Mouse (Mus musculus) ES-Bruce4 (cell line): ENCODE data around the gene Dnah11. TPM values are rescaled to one million over a fixed set of nuclear protein-coding genes. Genes with fewer than 3 reads are reported as not detected.
A peak's percentile ranks its signal among the peaks of the same experiment; 100 is the strongest.

Source experiments
- H3K27ac ChIP-seq: 2 replicates; pipeline ENCODE4 v1.5.1; 2012; ENCODE audit warnings: low read length, inconsistent platforms; ENCODE audit not compliant: insufficient read depth
- H3K27me3 ChIP-seq: 2 replicates; pipeline ENCODE4 v1.6.1; 2012; ENCODE audit warnings: mild to moderate bottlenecking, low read length, inconsistent platforms; ENCODE audit not compliant: control insufficient read depth, poor library complexity, insufficient read depth, severe bottlenecking
- H3K36me3 ChIP-seq: 2 replicates; pipeline ENCODE4 v1.6.1; 2012; ENCODE audit warnings: inconsistent platforms, mild to moderate bottlenecking, low read length, moderate library complexity; ENCODE audit not compliant: control insufficient read depth, poor library complexity, insufficient read depth, severe bottlenecking
- H3K4me1 ChIP-seq: one replicate; pipeline ENCODE4 v1.8.1; 2011; ENCODE audit warnings: low read length; ENCODE audit not compliant: control insufficient read depth, insufficient read depth
- H3K4me3 ChIP-seq: 2 replicates; pipeline ENCODE4 v1.5.1; 2011; ENCODE audit warnings: low read depth, mild to moderate bottlenecking, low read length
- H3K9ac ChIP-seq: 2 replicates; pipeline ENCODE4 v1.6.1; 2012; ENCODE audit warnings: low read depth, mild to moderate bottlenecking, inconsistent platforms; ENCODE audit not compliant: poor library complexity, severe bottlenecking
- H3K9me3 ChIP-seq: replicated peaks from 2 replicates; pipeline ENCODE4 v1.6.1; 2012; ENCODE audit warnings: mild to moderate bottlenecking, low read length, inconsistent platforms; ENCODE audit not compliant: control insufficient read depth, poor library complexity, insufficient read depth, severe bottlenecking
- CTCF ChIP-seq: IDR thresholded peaks from one replicate; pipeline ENCODE4 v1.8.1; 2011; ENCODE audit warnings: low read depth, low read length
- EP300 ChIP-seq: IDR thresholded peaks from 2 replicates; pipeline ENCODE4 v1.6.1; 2011; ENCODE audit warnings: low read depth, low read length; ENCODE audit not compliant: insufficient read depth
- POLR2A ChIP-seq: IDR thresholded peaks from one replicate; pipeline ENCODE4 v1.8.1; 2011; ENCODE audit warnings: low read length; ENCODE audit not compliant: insufficient read depth
- polyA plus RNA-seq: library from polyadenylated mRNA; stranded (reverse); fragments of >200 nt; gene quantifications from 2 replicates; pipeline ENCODE4 v1.2.4, GENCODE M21; 2011; ENCODE audit warnings: low read depth; ENCODE audit not compliant: missing spikeins, insufficient read depth, insufficient read length

The Dnah11 gene
- polyA plus RNA-seq, 1 experiment = 0.07 TPM

DNA sequence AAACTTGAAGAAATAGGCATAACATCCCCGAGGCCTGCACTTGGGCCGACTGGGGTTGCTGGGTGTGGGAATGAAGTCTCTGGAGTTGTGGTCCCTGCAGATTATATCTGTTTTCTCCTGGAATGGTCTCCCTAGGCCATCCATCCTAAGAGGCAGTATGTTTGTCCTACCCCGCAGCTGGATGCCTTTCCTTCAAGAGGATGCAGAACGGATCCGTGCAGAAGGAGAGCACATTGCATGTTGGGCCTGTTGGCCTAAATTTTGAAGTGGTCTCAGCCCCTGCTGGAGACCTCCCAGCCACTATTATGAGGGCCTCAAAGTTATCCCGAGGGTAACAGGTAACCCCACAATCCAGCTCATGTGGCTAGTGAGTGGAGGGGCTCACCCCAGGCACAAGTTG, 350.2 kb downstream of the Dnah11 start:
- no peaks in the 10 kb centered on the region for H3K27me3 ChIP-seq
- no peak overlapping the region for H3K9ac ChIP-seq
- no peaks in the 10 kb centered on the region for H3K36me3 ChIP-seq
- TF ChIP-seq EP300 = no peak
- no peak for TF ChIP-seq POLR2A
- TF ChIP-seq CTCF = no peak
- peaks cover 2% of the 10 kb centered on the region for H3K4me1 ChIP-seq
- H3K9me3 ChIP-seq = no peaks in the 10 kb centered on the region
- no peak overlapping the region for H3K4me3 ChIP-seq
- no peak overlapping the region for H3K27ac ChIP-seq

DNA sequence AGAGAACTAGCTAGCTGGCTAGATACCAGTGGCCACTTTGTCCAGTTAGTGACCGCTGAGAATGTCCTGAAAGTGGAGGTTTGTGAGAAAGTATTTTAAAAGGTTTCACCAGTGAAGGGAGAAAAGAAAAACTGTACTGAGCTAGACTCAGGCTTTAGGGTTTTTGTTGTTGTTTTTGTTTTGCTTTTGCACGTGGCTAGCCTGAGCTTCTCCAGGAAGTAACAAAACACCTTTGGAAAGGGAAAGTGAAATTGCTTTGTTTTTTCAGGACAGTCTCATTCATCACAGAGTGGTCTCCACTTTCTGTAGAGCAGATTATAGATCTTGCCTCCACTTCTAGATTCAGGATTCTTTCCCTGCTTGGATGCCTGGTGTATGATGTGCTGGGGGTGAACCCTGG, 353.9 kb downstream of the Dnah11 start:
- Histone ChIP-seq H3K4me3 (no peak overlapping the region), H3K27ac (no peak overlapping the region), H3K9me3 (no peaks in the 10 kb centered on the region), H3K36me3 (no peaks in the 10 kb centered on the region), H3K27me3 (no peaks in the 10 kb centered on the region), H3K9ac (peak overlapping the region; percentile 80; the same call in 1 of the 2 replicates), H3K4me1 (peaks cover 2% of the 10 kb centered on the region)
- TF ChIP-seq EP300 = no peak
- TF ChIP-seq POLR2A = no peak
- TF ChIP-seq CTCF = no peak

DNA sequence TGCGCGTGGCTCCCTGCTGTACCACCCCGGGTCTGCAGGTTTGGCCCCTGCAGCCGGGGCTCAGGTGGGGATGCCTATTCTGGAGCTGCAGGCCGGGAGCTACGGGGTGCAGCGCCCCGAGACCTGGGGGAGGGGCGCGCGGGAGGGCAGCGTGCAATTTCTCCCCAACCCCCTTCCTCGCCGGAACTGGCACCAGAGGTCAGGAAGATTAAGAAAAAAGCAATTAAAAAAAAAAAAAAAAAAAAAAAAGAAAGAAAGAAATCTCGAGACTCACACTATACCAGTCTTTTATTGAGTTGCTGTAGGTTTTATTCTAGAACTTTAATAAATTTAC, 354.8 kb downstream of the Dnah11 start:
- no peak for TF ChIP-seq POLR2A
- TF ChIP-seq EP300 = no peak
- TF ChIP-seq CTCF = no peak
- no peaks in the 10 kb centered on the region for H3K27me3 ChIP-seq
- H3K9ac ChIP-seq = peak overlapping the region; percentile 80
- H3K4me3 ChIP-seq = peak overlapping the region; percentile 96
- no peaks in the 10 kb centered on the region for H3K36me3 ChIP-seq
- no peaks in the 10 kb centered on the region for H3K9me3 ChIP-seq
- H3K27ac ChIP-seq = no peak overlapping the region
- peaks cover 2% of the 10 kb centered on the region for H3K4me1 ChIP-seq

DNA sequence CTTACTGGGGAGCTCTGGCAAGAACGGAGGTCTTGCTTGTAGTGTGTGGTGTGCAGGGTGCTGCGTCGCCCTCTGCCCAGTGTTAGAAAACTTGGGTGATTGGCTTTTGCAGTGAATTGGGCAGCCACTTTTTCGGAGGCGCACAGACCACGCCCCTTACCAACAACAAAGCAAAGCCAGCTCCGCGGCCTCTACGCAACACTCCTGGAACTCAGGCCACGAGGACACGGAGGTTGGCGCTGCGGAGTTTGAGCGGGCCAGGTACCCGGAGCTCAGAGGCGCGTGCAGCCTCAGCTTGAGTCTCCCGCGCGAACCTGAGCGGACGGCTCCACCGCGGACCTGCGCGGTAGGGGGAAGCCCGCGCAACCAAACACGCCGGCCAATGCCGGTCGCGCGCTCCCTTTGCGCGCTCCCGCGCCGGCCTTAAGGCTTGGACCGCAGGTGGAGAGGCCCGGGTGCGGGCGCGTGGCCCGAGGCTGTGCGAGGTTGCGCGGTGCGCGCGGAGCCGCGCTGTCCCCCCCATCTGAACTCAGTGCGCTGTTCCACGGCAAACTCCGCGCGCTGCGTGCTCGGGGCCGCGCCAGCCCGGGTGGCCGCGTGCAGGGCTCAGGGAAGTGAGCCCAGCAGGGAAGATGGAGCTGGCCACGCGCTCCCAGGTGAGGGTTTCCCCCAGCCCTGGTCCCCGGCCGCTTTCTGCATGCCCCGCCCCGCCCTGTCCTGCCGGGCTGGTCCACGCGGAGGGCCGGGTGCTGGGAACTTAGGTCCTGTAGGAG, 355.4 kb downstream of the Dnah11 start:
- H3K9me3 ChIP-seq = no peaks in the 10 kb centered on the region
- no peaks in the 10 kb centered on the region for H3K36me3 ChIP-seq
- peak overlapping the region; percentile 80 for H3K9ac ChIP-seq
- H3K4me3 ChIP-seq = peak overlapping the region; percentile 96
- peaks cover 2% of the 10 kb centered on the region for H3K4me1 ChIP-seq
- TF ChIP-seq POLR2A (no peak), EP300 (no peak), CTCF (no peak)
- H3K27me3 ChIP-seq = no peaks in the 10 kb centered on the region
- H3K27ac ChIP-seq = no peak overlapping the region

DNA sequence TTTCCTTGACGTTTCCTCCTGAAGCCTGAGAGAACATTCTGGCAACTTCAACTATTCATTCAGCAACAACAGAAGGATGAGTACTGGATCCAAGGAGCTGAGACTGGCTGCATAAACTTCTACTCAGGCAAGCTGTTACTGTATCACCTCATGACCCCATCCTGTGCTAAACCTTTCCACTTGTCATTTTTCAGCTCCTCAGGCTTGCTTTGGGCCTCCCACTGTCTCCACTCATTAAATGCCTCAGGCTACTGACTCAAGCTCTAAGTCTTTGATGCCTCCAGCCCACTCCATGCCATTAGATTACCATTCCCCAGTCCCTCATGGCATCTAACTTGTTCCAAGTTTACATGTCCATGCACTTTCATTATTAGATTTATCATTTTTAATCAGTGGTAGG, 356.2 kb downstream of the Dnah11 start:
- Histone ChIP-seq H3K27me3 (no peaks in the 10 kb centered on the region), H3K27ac (no peak overlapping the region), H3K36me3 (no peaks in the 10 kb centered on the region), H3K4me3 (no peak overlapping the region), H3K4me1 (peaks cover 2% of the 10 kb centered on the region), H3K9me3 (no peaks in the 10 kb centered on the region), H3K9ac (no peak overlapping the region)
- TF ChIP-seq CTCF = no peak

DNA sequence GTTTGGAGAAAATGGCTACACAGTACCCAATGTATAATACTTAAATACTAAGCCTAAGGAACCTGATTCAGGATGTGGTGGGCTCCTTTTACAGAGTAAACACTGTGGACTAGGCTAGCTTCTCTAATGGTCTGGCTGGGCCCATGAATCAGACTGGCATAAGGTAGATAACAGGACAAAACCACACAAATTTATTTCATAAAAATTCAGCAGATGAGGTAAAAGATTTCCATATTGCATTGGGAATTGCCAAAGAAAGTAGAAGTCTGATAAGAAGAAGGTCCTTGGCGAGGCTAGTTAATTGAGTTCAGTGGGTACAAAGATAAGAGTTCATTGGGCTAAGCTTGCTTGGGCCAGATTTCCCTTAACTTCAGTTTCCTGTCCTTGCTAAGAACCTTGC, 358.1 kb downstream of the Dnah11 start:
- no peak overlapping the region for H3K9ac ChIP-seq
- H3K9me3 ChIP-seq = no peaks in the 10 kb centered on the region
- H3K36me3 ChIP-seq = no peaks in the 10 kb centered on the region
- no peak for TF ChIP-seq CTCF
- TF ChIP-seq POLR2A = no peak
- no peak for TF ChIP-seq EP300
- H3K4me3 ChIP-seq = no peak overlapping the region
- no peak overlapping the region for H3K27ac ChIP-seq
- no peaks in the 10 kb centered on the region for H3K27me3 ChIP-seq
- peaks cover 2% of the 10 kb centered on the region for H3K4me1 ChIP-seq
